Mouse (Mus musculus): ENCODE measurements around the gene Iqcg.
A peak's percentile ranks its signal among the peaks of the same experiment; 100 is the strongest.
"Not testable (repeated sequence)": the region's sequence is repeated elsewhere in the genome, so short reads cannot be mapped to it uniquely, and the experiment has no call there.

Iqcg gene

GRCm38 (mm10) chr16:33056095-33056785, at the start of gene Iqcg, which contains the start of gene Rpl35a:
TSS of gene Iqcg (minus strand) at chr16:33056218.
TSS of gene Rpl35a (plus strand) at chr16:33056453.
- peak; percentile 90 for DNase-seq

GRCm38 (mm10) chr16:33085666-33086065, 29.6 kb upstream of the Iqcg start:
- no peak for DNase-seq

GRCm38 (mm10) chr16:33083996-33084395, 28.0 kb upstream of the Iqcg start:
- DNase-seq = no peak

- no peak for DNase-seq
Measured at GRCm38 (mm10) chr16:33082951-33083350, 26.9 kb upstream of the Iqcg start.

GRCm38 (mm10) chr16:33080063-33080462, 24.0 kb upstream of the Iqcg start:
- no peak for DNase-seq

- no peak for DNase-seq
Measured at GRCm38 (mm10) chr16:33077069-33077627, 21.1 kb upstream of the Iqcg start.

GRCm38 (mm10) chr16:33076078-33076477, 20.1 kb upstream of the Iqcg start:
- DNase-seq = no peak

- DNase-seq = peak; percentile 27
Measured at GRCm38 (mm10) chr16:33074967-33075366, 18.9 kb upstream of the Iqcg start.

GRCm38 (mm10) chr16:33072871-33073557, 17.0 kb upstream of the Iqcg start:
- DNase-seq = peak; percentile 27

GRCm38 (mm10) chr16:33070928-33071327, 14.9 kb upstream of the Iqcg start:
- DNase-seq = no peak

- DNase-seq = no peak
Measured at GRCm38 (mm10) chr16:33064636-33065035, 8.6 kb upstream of the Iqcg start.

- no peak for DNase-seq
Measured at GRCm38 (mm10) chr16:33063267-33063666, 7.2 kb upstream of the Iqcg start.

- peak; percentile 42 for DNase-seq
Measured at GRCm38 (mm10) chr16:33062682-33063131, 6.7 kb upstream of the Iqcg start.

- peak; percentile 64 for DNase-seq
Measured at GRCm38 (mm10) chr16:33062024-33062681, 6.1 kb upstream of the Iqcg start, which contains the start of gene Lmln. TSS of gene Lmln (plus strand) at chr16:33062521.

GRCm38 (mm10) chr16:33061400-33061799, 5.4 kb upstream of the Iqcg start:
- no peak for DNase-seq

GRCm38 (mm10) chr16:33060926-33061325, 4.9 kb upstream of the Iqcg start:
- DNase-seq = no peak

- DNase-seq = no peak
Measured at GRCm38 (mm10) chr16:33059471-33059870, 3.5 kb upstream of the Iqcg start.

- DNase-seq = not testable (repeated sequence)
Measured at GRCm38 (mm10) chr16:33058656-33059055, 2.6 kb upstream of the Iqcg start.

GRCm38 (mm10) chr16:33058033-33058432, 2.0 kb upstream of the Iqcg start:
- no peak for DNase-seq

- no peak for DNase-seq
Measured at GRCm38 (mm10) chr16:33056786-33057185, 768 bp upstream of the Iqcg start.

GRCm38 (mm10) chr16:33055655-33056054, 363 bp downstream of the Iqcg start:
- peak; percentile 26 for DNase-seq

GRCm38 (mm10) chr16:33054927-33055326, 1.1 kb downstream of the Iqcg start:
- DNase-seq = not testable (repeated sequence)

- no peak for DNase-seq
Measured at GRCm38 (mm10) chr16:33053141-33053540, 2.9 kb downstream of the Iqcg start.
